28 mouse cellular contexts compared by ENCODE assay signal in the genomic region with DNA sequence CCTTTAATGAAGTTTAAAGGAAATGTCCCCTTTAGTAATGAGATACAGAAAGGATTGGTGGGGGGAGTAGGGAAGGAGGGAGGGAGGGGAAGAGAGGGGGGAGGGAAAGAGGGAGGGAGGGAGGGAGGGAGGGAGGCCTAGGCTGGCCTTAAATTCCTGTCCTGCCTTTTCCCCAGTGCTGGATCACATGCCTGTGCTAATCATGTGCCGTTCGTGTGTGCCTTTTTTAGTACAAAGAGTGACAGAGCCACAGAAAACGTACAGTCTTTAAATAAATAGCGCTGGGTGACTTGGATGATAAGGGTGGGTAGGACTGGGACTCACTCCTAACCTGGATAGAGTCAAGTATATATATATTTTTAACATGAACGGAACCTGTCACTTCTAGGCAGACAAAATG.
DNase-seq lines count a peak whose midpoint lies in the region; ATAC-seq and TF ChIP-seq lines count a peak whose summit lies in the region.
"Had no signal": no experiment of that assay in that cellular context is flagged by ENCODE, and none has a peak within 500 bp of the region (broad histone marks: within the 10 kb centered on the region; RNA-seq: fewer than 3 reads in every experiment).

No protein-coding gene starts in this region.

- WGBS in heart, embryonic 10.5 days, result 25% methylated on average over 5 of the region's 5 CpGs
- 14% methylated on average over 5 of the region's 5 CpGs for WGBS in heart, embryonic 12.5 days
- 22% methylated on average over 5 of the region's 5 CpGs for WGBS in heart, embryonic 15.5 days
- WGBS in stomach, postnatal 0 days, result 40% methylated on average over 5 of the region's 5 CpGs

- no peak for TF ChIP-seq CTCF in stomach, postnatal 0 days (IDR thresholded peaks at IDR 0.05; ENCODE audit: low read depth)

- H3K9ac ChIP-seq in heart, embryonic 12.5 days, result no peak overlapping the region
- H3K9ac ChIP-seq in heart, embryonic 15.5 days, result no peak overlapping the region
- no peak overlapping the region for H3K9ac ChIP-seq in stomach, postnatal 0 days (ENCODE audit: low read length)
- H3K9ac ChIP-seq: hindbrain, embryonic 13.5 days; limb, embryonic 15.5 days; liver, embryonic 15.5 days; midbrain, embryonic 12.5 days; neural tube, embryonic 12.5 days had no signal

- H3K4me3 ChIP-seq in heart, embryonic 10.5 days, result no peak overlapping the region
- H3K4me3 ChIP-seq in heart, embryonic 12.5 days, result no peak overlapping the region
- no peak overlapping the region for H3K4me3 ChIP-seq in heart, embryonic 15.5 days
- H3K4me3 ChIP-seq in stomach, postnatal 0 days (ENCODE audit: low read depth, low read length), result no peak overlapping the region
- H3K4me3 ChIP-seq: hindbrain, embryonic 13.5 days; limb, embryonic 10.5 days; limb, embryonic 15.5 days; liver, embryonic 15.5 days; megakaryocyte, embryonic 14.5 days; midbrain, embryonic 12.5 days; myocyte; neural tube, embryonic 12.5 days had no signal

- DNase-seq in heart, embryonic 10.5 days (ENCODE audit: low spot score), result no peak
- DNase-seq in heart, postnatal 25 days (ENCODE audit: low spot score), result no peak
- DNase-seq in stomach, postnatal 0 days (ENCODE audit: low spot score), result no peak
- no peak for DNase-seq in ovary, postnatal 10 days (ENCODE audit: low spot score)
- no peak for DNase-seq in frontal cortex, postnatal 14 days (ENCODE audit: low spot score in 2 of 2)
- DNase-seq: adrenal gland, adult 2 months; B cell, adult 2 months; cerebellum, adult 9-10 months; cerebellum, postnatal 36 days; gastrocnemius, postnatal 25 days; kidney, adult 8-10 months; kidney, postnatal 4 days; layer of hippocampus, postnatal 36 days; lung, postnatal 36 days; thymus, postnatal 14 days had no signal

- peak overlapping the region; percentile 75 for H3K27ac ChIP-seq in heart, embryonic 10.5 days
- peak overlapping the region; percentile 85 for H3K27ac ChIP-seq in heart, embryonic 12.5 days (ENCODE audit: poor library complexity, severe bottlenecking)
- peak overlapping the region; percentile 89 for H3K27ac ChIP-seq in heart, embryonic 15.5 days
- no peak overlapping the region for H3K27ac ChIP-seq in stomach, postnatal 0 days (replicated peaks)
- H3K27ac ChIP-seq: hindbrain, embryonic 13.5 days; kidney, postnatal 0 days; limb, embryonic 10.5 days; limb, embryonic 15.5 days; liver, embryonic 15.5 days; midbrain, embryonic 12.5 days; neural tube, embryonic 12.5 days had no signal

- intact Hi-C loops in heart, postnatal 25 days (cut with DNase I), result no loop called here

- no peaks in the 10 kb centered on the region for H3K27me3 ChIP-seq in heart, embryonic 10.5 days (ENCODE audit: insufficient read depth, poor library complexity, severe bottlenecking)
- H3K27me3 ChIP-seq in heart, embryonic 12.5 days (replicated peaks), result no peaks in the 10 kb centered on the region
- H3K27me3 ChIP-seq in heart, embryonic 15.5 days, result no peaks in the 10 kb centered on the region
- no peaks in the 10 kb centered on the region for H3K27me3 ChIP-seq in stomach, postnatal 0 days (ENCODE audit: control insufficient read depth, insufficient read depth, low read length)
- H3K27me3 ChIP-seq: hindbrain, embryonic 13.5 days; limb, embryonic 15.5 days; liver, embryonic 15.5 days; megakaryocyte, embryonic 14.5 days; midbrain, embryonic 12.5 days; neural tube, embryonic 12.5 days had no signal

- no peak overlapping the region for H3K4me2 ChIP-seq in heart, embryonic 12.5 days
- no peak overlapping the region for H3K4me2 ChIP-seq in heart, embryonic 15.5 days
- no peak overlapping the region for H3K4me2 ChIP-seq in stomach, postnatal 0 days (replicated peaks; ENCODE audit: low read depth)
- H3K4me2 ChIP-seq: hindbrain, embryonic 13.5 days; limb, embryonic 15.5 days; liver, embryonic 15.5 days; midbrain, embryonic 12.5 days; neural tube, embryonic 12.5 days had no signal

- no peaks in the 10 kb centered on the region for H3K9me3 ChIP-seq in heart, embryonic 10.5 days
- no peaks in the 10 kb centered on the region for H3K9me3 ChIP-seq in heart, embryonic 12.5 days (replicated peaks)
- no peaks in the 10 kb centered on the region for H3K9me3 ChIP-seq in heart, embryonic 15.5 days (replicated peaks)
- H3K9me3 ChIP-seq in stomach, postnatal 0 days (ENCODE audit: control insufficient read depth, low read length), result no peaks in the 10 kb centered on the region
- H3K9me3 ChIP-seq: hindbrain, embryonic 13.5 days; limb, embryonic 10.5 days; limb, embryonic 15.5 days; liver, embryonic 15.5 days; megakaryocyte, embryonic 14.5 days; midbrain, embryonic 12.5 days; neural tube, embryonic 12.5 days had no signal

- no peak for TF ChIP-seq EP300 in stomach, postnatal 0 days (optimal IDR thresholded peaks at IDR 0.05)

- peak; percentile 68; the same call in 1 of the 2 replicates for ATAC-seq in heart, embryonic 12.5 days (ENCODE audit: insufficient number of reproducible peaks, low FRiP score)
- peak; percentile 75 for ATAC-seq in heart, embryonic 15.5 days (replicated peaks; ENCODE audit: insufficient number of reproducible peaks, insufficient read depth, low FRiP score, low read depth)
- ATAC-seq in stomach, postnatal 0 days (ENCODE audit: low FRiP score, low TSS enrichment), result 0 out of 2 replicates have a peak, but pooled peaks have one; percentile 47
- ATAC-seq: forebrain, embryonic 14.5 days; intestine, embryonic 16.5 days had no signal

- H3K36me3 ChIP-seq in heart, embryonic 10.5 days, result no peaks in the 10 kb centered on the region
- no peaks in the 10 kb centered on the region for H3K36me3 ChIP-seq in heart, embryonic 12.5 days
- no peaks in the 10 kb centered on the region for H3K36me3 ChIP-seq in heart, embryonic 15.5 days
- H3K36me3 ChIP-seq in stomach, postnatal 0 days (ENCODE audit: control insufficient read depth, insufficient read depth, low read length), result no peaks in the 10 kb centered on the region
- H3K36me3 ChIP-seq: hindbrain, embryonic 13.5 days; limb, embryonic 10.5 days; limb, embryonic 15.5 days; liver, embryonic 15.5 days; midbrain, embryonic 12.5 days; neural tube, embryonic 12.5 days had no signal

- peaks cover 29% of the 10 kb centered on the region for H3K4me1 ChIP-seq in heart, embryonic 10.5 days
- H3K4me1 ChIP-seq in heart, embryonic 12.5 days (replicated peaks), result peaks cover 21% of the 10 kb centered on the region
- peaks cover 27% of the 10 kb centered on the region for H3K4me1 ChIP-seq in heart, embryonic 15.5 days (replicated peaks)
- no peaks in the 10 kb centered on the region for H3K4me1 ChIP-seq in stomach, postnatal 0 days (replicated peaks; ENCODE audit: control insufficient read depth, insufficient read depth)
- H3K4me1 ChIP-seq: hindbrain, embryonic 13.5 days; limb, embryonic 10.5 days; limb, embryonic 15.5 days; midbrain, embryonic 12.5 days; neural tube, embryonic 12.5 days had no signal
